Mouse (Mus musculus) ES-E14 (cell line): Measurements from ENCODE around the gene Ndufs8. TPM values are rescaled to one million over a fixed set of nuclear protein-coding genes. Genes with fewer than 3 reads are reported as not detected.

Experiments
- DNase-seq: peaks from one replicate; pipeline ENCODE4 v3.0.0-alpha.2; 2013; ENCODE audit warnings: low read depth, low spot score
- H3K27ac ChIP-seq: 2 replicates; pipeline ENCODE4 v1.5.1; 2012; ENCODE audit warnings: low read depth, mild to moderate bottlenecking, low read length, moderate library complexity, mixed read lengths; ENCODE audit not compliant: poor library complexity, insufficient read depth, severe bottlenecking
- H3K36me3 ChIP-seq: 2 replicates; pipeline ENCODE4 v1.6.1; 2012; ENCODE audit warnings: mild to moderate bottlenecking, low read length, moderate library complexity, mixed read lengths; ENCODE audit not compliant: control insufficient read depth, poor library complexity, insufficient read depth, severe bottlenecking
- H3K4me1 ChIP-seq, 2 experiments: fragments of 150-350 bp in 1 of 2; sonication (generic) in 1 of 2; 2 replicates each; pipeline ENCODE4 v1.6.1; 2012; ENCODE audit warnings: low read length in 2 of 2, mild to moderate bottlenecking in 1 of 2, mixed read lengths in 1 of 2; ENCODE audit not compliant: control insufficient read depth in 2 of 2, insufficient read depth in 2 of 2, poor library complexity in 1 of 2
- H3K4me3 ChIP-seq, 2 experiments: fragments of 150-350 bp in 1 of 2; sonication (generic) in 1 of 2; 2 replicates each; pipeline ENCODE4 v1.5.1; 2012; ENCODE audit warnings: low read length in 2 of 2, low read depth in 1 of 2, mild to moderate bottlenecking in 1 of 2, mixed read lengths in 1 of 2; ENCODE audit not compliant: insufficient read depth in 1 of 2, poor library complexity in 1 of 2, severe bottlenecking in 1 of 2
- H3K9ac ChIP-seq: 2 replicates; pipeline ENCODE4 v1.6.1; 2012; ENCODE audit warnings: low read depth, mild to moderate bottlenecking, low read length, mixed read lengths; ENCODE audit not compliant: poor library complexity, insufficient read depth, severe bottlenecking
- H3K9me3 ChIP-seq: fragments of 150-350 bp; sonication (generic); 2 replicates; pipeline ENCODE4 v1.6.1; 2012; ENCODE audit warnings: low read depth, mild to moderate bottlenecking, low read length; ENCODE audit not compliant: control insufficient read depth, insufficient read depth
- CHD2 ChIP-seq: IDR thresholded peaks from 2 replicates; pipeline ENCODE4 v1.6.1; 2014; ENCODE audit warnings: mild to moderate bottlenecking, low read depth, low read length, inconsistent platforms
- HCFC1 ChIP-seq: IDR thresholded peaks from 2 replicates; pipeline ENCODE4 v1.6.1; 2012; ENCODE audit warnings: low read length, inconsistent platforms, borderline replicate concordance; ENCODE audit not compliant: insufficient read depth
- MAFK ChIP-seq: IDR thresholded peaks from 2 replicates; pipeline ENCODE4 v1.6.1; 2014; ENCODE audit warnings: mild to moderate bottlenecking, low read depth, low read length, inconsistent platforms; ENCODE audit not compliant: insufficient read depth
- ZC3H11A ChIP-seq: IDR thresholded peaks from 2 replicates; pipeline ENCODE4 v1.6.1; 2012; ENCODE audit warnings: low read depth, mild to moderate bottlenecking, inconsistent platforms, low read length, borderline replicate concordance
- ZNF384 ChIP-seq: IDR thresholded peaks from 2 replicates; pipeline ENCODE4 v1.6.1; 2012; ENCODE audit warnings: low read depth, low read length, inconsistent platforms
- in situ Hi-C, 2 experiments: fragments of 600-800 bp; cut with MboI; formaldehyde crosslinking; loops; one replicate each; pipeline ENCODE4 v1.15.1; 2025; ENCODE audit warnings: low sequenced_read_pairs in 2 of 2, inconsistent platforms in 1 of 2; ENCODE audit not compliant: unreplicated experiment in 2 of 2
- total RNA-seq: library from RNA; depleted of rRNA; stranded (reverse); fragments of 300-350 nt; gene quantifications from 2 replicates; pipeline ENCODE4 v1.2.3, GENCODE M21; 2012

Gene Ndufs8
- total RNA-seq, 1 experiment, result 134 TPM

GRCm38 (mm10) chr19:3890181-3890580, 22.4 kb downstream of the Ndufs8 start:
- peaks cover 0 to 2% of the 10 kb centered on the region in 2 experiments; a peak in 1 of 4 replicates for H3K4me1 ChIP-seq
- in situ Hi-C loops, result no loop called here
- H3K27ac ChIP-seq, result no peak overlapping the region
- no peak overlapping the region for H3K9ac ChIP-seq
- H3K36me3 ChIP-seq, result peaks cover 64% of the 10 kb centered on the region
- no peak for DNase-seq
- no peaks in the 10 kb centered on the region for H3K9me3 ChIP-seq
- TF ChIP-seq HCFC1, result no peak
- H3K4me3 ChIP-seq, result no peak overlapping the region

GRCm38 (mm10) chr19:3889096-3889495, 23.5 kb downstream of the Ndufs8 start:
- peaks cover 65% of the 10 kb centered on the region for H3K36me3 ChIP-seq
- H3K9ac ChIP-seq, result no peak overlapping the region
- in situ Hi-C loops, result no loop called here
- H3K27ac ChIP-seq, result no peak overlapping the region
- DNase-seq, result no peak
- TF ChIP-seq CHD2 (no peak), ZC3H11A (no peak), MAFK (no peak), ZNF384 (no peak), HCFC1 (no peak)
- H3K4me1 ChIP-seq, result no peaks in the 10 kb centered on the region
- no peak overlapping the region for H3K4me3 ChIP-seq
- no peaks in the 10 kb centered on the region for H3K9me3 ChIP-seq

- no peak for DNase-seq
- Histone ChIP-seq H3K36me3 (peaks cover 38% of the 10 kb centered on the region), H3K4me1 (no peaks in the 10 kb centered on the region), H3K9ac (no peak overlapping the region), H3K27ac (no peak overlapping the region), H3K4me3 (no peak overlapping the region), H3K9me3 (no peaks in the 10 kb centered on the region)
- TF ChIP-seq MAFK (no peak), CHD2 (no peak), HCFC1 (no peak), ZC3H11A (no peak), ZNF384 (no peak)
- in situ Hi-C loops, result no loop called here
These were observed 28.1 kb downstream of the Ndufs8 start for GRCm38 (mm10) chr19:3884325-3884990.

- H3K9ac ChIP-seq, result no peak overlapping the region
- no peaks in the 10 kb centered on the region for H3K9me3 ChIP-seq
- no peak overlapping the region for H3K27ac ChIP-seq
- peaks cover 34% of the 10 kb centered on the region for H3K36me3 ChIP-seq
- no peaks in the 10 kb centered on the region for H3K4me1 ChIP-seq
- no peak for TF ChIP-seq HCFC1
- no peak for TF ChIP-seq ZC3H11A
- no peak for TF ChIP-seq ZNF384
- no peak for TF ChIP-seq MAFK
- TF ChIP-seq CHD2, result no peak
- no peak for DNase-seq
- in situ Hi-C loops, result no loop called here
- H3K4me3 ChIP-seq, result no peak overlapping the region
These were observed 30.4 kb downstream of the Ndufs8 start for GRCm38 (mm10) chr19:3882214-3882613.
